Mouse (Mus musculus) olfactory bulb, adult 2 months (tissue): Measurements from ENCODE around the gene Slc15a3.

Source experiments
- CTCF ChIP-seq: fragments of 200-500 bp; IDR thresholded peaks from 2 replicates; pipeline ENCODE4 v1.5.1; 2012; ENCODE audit warnings: low read depth, mild to moderate bottlenecking, low read length, moderate library complexity; ENCODE audit not compliant: insufficient read depth
- POLR2A ChIP-seq: fragments of 200-500 bp; IDR thresholded peaks from 2 replicates; pipeline ENCODE4 v1.6.1; 2012; ENCODE audit warnings: mild to moderate bottlenecking, low read depth, low read length, moderate library complexity; ENCODE audit not compliant: insufficient read depth

DNA sequence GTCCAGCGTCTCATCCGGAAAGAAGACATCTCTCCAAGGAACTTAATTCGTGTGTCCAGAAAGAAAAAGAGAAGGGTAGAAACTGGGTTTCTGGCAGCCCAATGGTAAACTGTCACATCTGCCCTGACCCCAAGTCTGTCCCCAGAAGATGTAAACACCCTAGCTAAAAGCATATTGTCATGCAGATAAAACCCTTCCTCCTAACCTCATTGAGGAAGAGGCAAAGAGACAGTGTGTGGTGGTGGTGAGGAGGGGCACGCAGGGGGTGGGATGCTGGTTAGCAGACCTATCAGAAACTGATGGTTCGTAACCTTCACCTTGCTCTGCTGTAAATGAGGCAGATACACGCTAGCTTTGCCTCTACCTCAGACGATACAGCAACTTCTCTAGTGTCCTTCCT lies 18.2 kb upstream of the Slc15a3 start:
- TF ChIP-seq CTCF = no peak
- TF ChIP-seq POLR2A = no peak
